Mouse (Mus musculus): ENCODE measurements around the gene Eva1a.

GRCm38 (mm10) chr6:82119322-82120162 lies 78.7 kb downstream of the Eva1a start:
- TF ChIP-seq POLR2A (IDR thresholded peaks at IDR 0.05; ENCODE audit: low read depth, low read length) = no peak
- TF ChIP-seq CTCF (IDR thresholded peaks at IDR 0.05; ENCODE audit: extremely low read depth, insufficient read length, insufficient replicate concordance, low read depth, low read length) = peak; percentile 51; the same call in 1 of the 2 replicates
